Mouse (Mus musculus): Measurements from ENCODE around the gene Ptcd2. TPM values are rescaled to one million over a fixed set of nuclear protein-coding genes. Genes with fewer than 3 reads are reported as not detected.
A peak's percentile ranks its signal among the peaks of the same experiment; 100 is the strongest.
"Not testable (repeated sequence)": the region's sequence is repeated elsewhere in the genome, so short reads cannot be mapped to it uniquely, and the experiment has no call there.

The Ptcd2 gene
- polyA plus RNA-seq, 1 experiment: 35.3 TPM

- peak in 1 of 2 experiments; percentile 33 for DNase-seq (ENCODE audit: extremely low spot score in 1 of 2, low spot score in 1 of 2)
Observed at GRCm38 (mm10) chr13:99356428-99357265, 12.1 kb upstream of the Ptcd2 start.

- no peak for DNase-seq (ENCODE audit: extremely low spot score in 1 of 2, low spot score in 1 of 2)
Observed at GRCm38 (mm10) chr13:99355861-99356260, 11.4 kb upstream of the Ptcd2 start.

- no peak for DNase-seq (ENCODE audit: extremely low spot score in 1 of 2, low spot score in 1 of 2)
Observed at GRCm38 (mm10) chr13:99355072-99355471, 10.6 kb upstream of the Ptcd2 start.

GRCm38 (mm10) chr13:99353490-99353851, 9.0 kb upstream of the Ptcd2 start:
- no peak for DNase-seq (ENCODE audit: extremely low spot score in 1 of 2, low spot score in 1 of 2)

- peak; percentile 96 to 98 for DNase-seq (ENCODE audit: extremely low spot score in 1 of 2, low spot score in 1 of 2)
Observed at GRCm38 (mm10) chr13:99352758-99353489, 8.4 kb upstream of the Ptcd2 start.

- DNase-seq (ENCODE audit: extremely low spot score in 1 of 2, low spot score in 1 of 2): no peak
Observed at GRCm38 (mm10) chr13:99351596-99351995, 7.1 kb upstream of the Ptcd2 start.

GRCm38 (mm10) chr13:99351186-99351585, 6.7 kb upstream of the Ptcd2 start:
- no peak for DNase-seq (ENCODE audit: extremely low spot score in 1 of 2, low spot score in 1 of 2)

- DNase-seq (ENCODE audit: extremely low spot score in 1 of 2, low spot score in 1 of 2): no peak
Observed at GRCm38 (mm10) chr13:99350009-99350408, 5.5 kb upstream of the Ptcd2 start.

- DNase-seq (ENCODE audit: extremely low spot score in 1 of 2, low spot score in 1 of 2): peak in 1 of 2 experiments; percentile 28
Observed at GRCm38 (mm10) chr13:99343876-99344598, 468 bp downstream of the Ptcd2 start.

- DNase-seq (ENCODE audit: extremely low spot score in 1 of 2, low spot score in 1 of 2): no peak
Observed at GRCm38 (mm10) chr13:99341504-99341903, 3.0 kb downstream of the Ptcd2 start.

GRCm38 (mm10) chr13:99337510-99337909, 7.0 kb downstream of the Ptcd2 start:
- DNase-seq (ENCODE audit: extremely low spot score in 1 of 2, low spot score in 1 of 2): no peak

GRCm38 (mm10) chr13:99331255-99331654, 13.2 kb downstream of the Ptcd2 start:
- no peak for DNase-seq (ENCODE audit: extremely low spot score in 1 of 2, low spot score in 1 of 2)

GRCm38 (mm10) chr13:99324337-99324685, 20.2 kb downstream of the Ptcd2 start:
- DNase-seq (ENCODE audit: extremely low spot score in 1 of 2, low spot score in 1 of 2): not testable (repeated sequence)

- DNase-seq (ENCODE audit: extremely low spot score in 1 of 2, low spot score in 1 of 2): no peak
Observed at GRCm38 (mm10) chr13:99323632-99324336, 20.7 kb downstream of the Ptcd2 start.

- DNase-seq (ENCODE audit: extremely low spot score in 1 of 2, low spot score in 1 of 2): not testable (repeated sequence)
Observed at GRCm38 (mm10) chr13:99322915-99323314, 21.6 kb downstream of the Ptcd2 start.

GRCm38 (mm10) chr13:99320453-99320852, 24.1 kb downstream of the Ptcd2 start:
- DNase-seq (ENCODE audit: extremely low spot score in 1 of 2, low spot score in 1 of 2): no peak

GRCm38 (mm10) chr13:99317058-99317457, 27.4 kb downstream of the Ptcd2 start:
- peak in 1 of 2 experiments; percentile 81 for DNase-seq (ENCODE audit: extremely low spot score in 1 of 2, low spot score in 1 of 2)

- DNase-seq (ENCODE audit: extremely low spot score in 1 of 2, low spot score in 1 of 2): no peak
Observed at GRCm38 (mm10) chr13:99316366-99316765, 28.1 kb downstream of the Ptcd2 start.

GRCm38 (mm10) chr13:99314657-99315181, 29.8 kb downstream of the Ptcd2 start:
- DNase-seq (ENCODE audit: extremely low spot score in 1 of 2, low spot score in 1 of 2): no peak

GRCm38 (mm10) chr13:99314098-99314497, 30.4 kb downstream of the Ptcd2 start:
- no peak for DNase-seq (ENCODE audit: extremely low spot score in 1 of 2, low spot score in 1 of 2)
